Mouse (Mus musculus) ES-Bruce4 (cell line): Measurements from ENCODE around the gene Slc22a21. TPM values are rescaled to one million over a fixed set of nuclear protein-coding genes. Genes with fewer than 3 reads are reported as not detected.

ENCODE experiments used
- H3K27ac ChIP-seq: 2 replicates; pipeline ENCODE4 v1.5.1; 2012; ENCODE audit warnings: low read length, inconsistent platforms; ENCODE audit not compliant: insufficient read depth
- H3K27me3 ChIP-seq: 2 replicates; pipeline ENCODE4 v1.6.1; 2012; ENCODE audit warnings: mild to moderate bottlenecking, low read length, inconsistent platforms; ENCODE audit not compliant: control insufficient read depth, poor library complexity, insufficient read depth, severe bottlenecking
- H3K36me3 ChIP-seq: 2 replicates; pipeline ENCODE4 v1.6.1; 2012; ENCODE audit warnings: inconsistent platforms, mild to moderate bottlenecking, low read length, moderate library complexity; ENCODE audit not compliant: control insufficient read depth, poor library complexity, insufficient read depth, severe bottlenecking
- H3K4me1 ChIP-seq: one replicate; pipeline ENCODE4 v1.8.1; 2011; ENCODE audit warnings: low read length; ENCODE audit not compliant: control insufficient read depth, insufficient read depth
- H3K4me3 ChIP-seq: 2 replicates; pipeline ENCODE4 v1.5.1; 2011; ENCODE audit warnings: low read depth, mild to moderate bottlenecking, low read length
- H3K9ac ChIP-seq: 2 replicates; pipeline ENCODE4 v1.6.1; 2012; ENCODE audit warnings: low read depth, mild to moderate bottlenecking, inconsistent platforms; ENCODE audit not compliant: poor library complexity, severe bottlenecking
- H3K9me3 ChIP-seq: replicated peaks from 2 replicates; pipeline ENCODE4 v1.6.1; 2012; ENCODE audit warnings: mild to moderate bottlenecking, low read length, inconsistent platforms; ENCODE audit not compliant: control insufficient read depth, poor library complexity, insufficient read depth, severe bottlenecking
- CTCF ChIP-seq: IDR thresholded peaks from one replicate; pipeline ENCODE4 v1.8.1; 2011; ENCODE audit warnings: low read depth, low read length
- EP300 ChIP-seq: IDR thresholded peaks from 2 replicates; pipeline ENCODE4 v1.6.1; 2011; ENCODE audit warnings: low read depth, low read length; ENCODE audit not compliant: insufficient read depth
- POLR2A ChIP-seq: IDR thresholded peaks from one replicate; pipeline ENCODE4 v1.8.1; 2011; ENCODE audit warnings: low read length; ENCODE audit not compliant: insufficient read depth
- polyA plus RNA-seq: library from polyadenylated mRNA; stranded (reverse); fragments of >200 nt; gene quantifications from 2 replicates; pipeline ENCODE4 v1.2.4, GENCODE M21; 2011; ENCODE audit warnings: low read depth; ENCODE audit not compliant: missing spikeins, insufficient read depth, insufficient read length

Gene Slc22a21
- polyA plus RNA-seq, 1 experiment = 3.0 TPM

- no peaks in the 10 kb centered on the region for H3K36me3 ChIP-seq
- no peak overlapping the region for H3K27ac ChIP-seq
- TF ChIP-seq EP300 (no peak), POLR2A (no peak), CTCF (no peak)
- H3K9me3 ChIP-seq = no peaks in the 10 kb centered on the region
- H3K27me3 ChIP-seq = no peaks in the 10 kb centered on the region
- H3K4me1 ChIP-seq = no peaks in the 10 kb centered on the region
- H3K9ac ChIP-seq = no peak overlapping the region
- no peak overlapping the region for H3K4me3 ChIP-seq
Observed at GRCm38 (mm10) chr11:54021396-54022093, 41.4 kb upstream of the Slc22a21 start.

- TF ChIP-seq CTCF (no peak), EP300 (no peak), POLR2A (no peak)
- H3K4me1 ChIP-seq = no peaks in the 10 kb centered on the region
- no peak overlapping the region for H3K9ac ChIP-seq
- H3K27ac ChIP-seq = no peak overlapping the region
- no peaks in the 10 kb centered on the region for H3K27me3 ChIP-seq
- H3K4me3 ChIP-seq = no peak overlapping the region
- H3K36me3 ChIP-seq = no peaks in the 10 kb centered on the region
- no peaks in the 10 kb centered on the region for H3K9me3 ChIP-seq
Observed at GRCm38 (mm10) chr11:54018893-54019732, 39.0 kb upstream of the Slc22a21 start.

- Histone ChIP-seq H3K27me3 (no peaks in the 10 kb centered on the region), H3K4me3 (no peak overlapping the region), H3K9me3 (no peaks in the 10 kb centered on the region), H3K4me1 (no peaks in the 10 kb centered on the region), H3K27ac (no peak overlapping the region), H3K9ac (no peak overlapping the region), H3K36me3 (no peaks in the 10 kb centered on the region)
- TF ChIP-seq POLR2A (no peak), CTCF (no peak), EP300 (no peak)
Observed at GRCm38 (mm10) chr11:54017596-54017995, 37.5 kb upstream of the Slc22a21 start.

- Histone ChIP-seq H3K36me3 (no peaks in the 10 kb centered on the region), H3K9me3 (no peaks in the 10 kb centered on the region), H3K27ac (no peak overlapping the region), H3K4me3 (no peak overlapping the region), H3K4me1 (no peaks in the 10 kb centered on the region), H3K27me3 (no peaks in the 10 kb centered on the region), H3K9ac (no peak overlapping the region)
- TF ChIP-seq CTCF = no peak
- TF ChIP-seq POLR2A = no peak
- no peak for TF ChIP-seq EP300
Observed at GRCm38 (mm10) chr11:54016051-54016450, 35.9 kb upstream of the Slc22a21 start.

GRCm38 (mm10) chr11:54012961-54013360, 32.8 kb upstream of the Slc22a21 start:
- Histone ChIP-seq H3K27me3 (no peaks in the 10 kb centered on the region), H3K9ac (no peak overlapping the region), H3K4me3 (no peak overlapping the region), H3K9me3 (no peaks in the 10 kb centered on the region), H3K27ac (no peak overlapping the region), H3K4me1 (no peaks in the 10 kb centered on the region), H3K36me3 (no peaks in the 10 kb centered on the region)
- TF ChIP-seq EP300 (no peak), POLR2A (no peak), CTCF (no peak)

GRCm38 (mm10) chr11:54011255-54011654, 31.1 kb upstream of the Slc22a21 start:
- H3K36me3 ChIP-seq = no peaks in the 10 kb centered on the region
- H3K27ac ChIP-seq = no peak overlapping the region
- H3K9me3 ChIP-seq = no peaks in the 10 kb centered on the region
- no peaks in the 10 kb centered on the region for H3K27me3 ChIP-seq
- no peak overlapping the region for H3K9ac ChIP-seq
- no peaks in the 10 kb centered on the region for H3K4me1 ChIP-seq
- no peak overlapping the region for H3K4me3 ChIP-seq
- no peak for TF ChIP-seq CTCF
- no peak for TF ChIP-seq POLR2A
- no peak for TF ChIP-seq EP300
